Mouse (Mus musculus) regulatory T cell (primary cell): ENCODE data around the gene Slpi.
"Not testable (repeated sequence)": the region's sequence is repeated elsewhere in the genome, so short reads cannot be mapped to it uniquely, and the experiment has no call there.

Experiments used
- in situ Hi-C: fragments of 300-600 bp; cut with MboI, MseI; formaldehyde crosslinking; loops from one replicate; pipeline ENCODE4 v1.15.1; 2025; ENCODE audit warnings: high pct_unique_total_duplicates

Slpi gene

DNA sequence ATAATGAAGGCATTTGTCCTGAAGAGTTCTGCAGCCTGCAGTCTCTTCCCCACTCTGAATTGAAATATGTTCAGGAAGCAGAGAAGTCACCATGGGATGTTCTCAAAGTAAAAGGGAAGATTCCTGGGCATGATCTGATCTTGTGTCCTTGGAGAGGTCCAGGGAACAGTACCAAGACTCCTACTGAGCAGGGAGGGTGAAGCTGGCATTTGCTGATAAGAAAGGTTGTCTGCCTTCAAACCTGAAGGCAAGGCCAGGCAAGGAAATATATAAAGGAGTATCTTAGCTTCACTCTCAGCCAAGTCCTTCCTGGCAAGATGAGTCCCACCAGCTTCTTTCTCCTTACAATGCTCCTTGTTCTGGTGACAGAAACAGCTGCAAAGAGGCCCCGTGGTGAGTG, 72.4 kb downstream of the Slpi start, which contains the start of gene Svs6:
Gene Svs6 (plus strand): TSS at position 301 of the 400 bp plus-strand sequence.
- in situ Hi-C loops, result not testable (repeated sequence)

DNA sequence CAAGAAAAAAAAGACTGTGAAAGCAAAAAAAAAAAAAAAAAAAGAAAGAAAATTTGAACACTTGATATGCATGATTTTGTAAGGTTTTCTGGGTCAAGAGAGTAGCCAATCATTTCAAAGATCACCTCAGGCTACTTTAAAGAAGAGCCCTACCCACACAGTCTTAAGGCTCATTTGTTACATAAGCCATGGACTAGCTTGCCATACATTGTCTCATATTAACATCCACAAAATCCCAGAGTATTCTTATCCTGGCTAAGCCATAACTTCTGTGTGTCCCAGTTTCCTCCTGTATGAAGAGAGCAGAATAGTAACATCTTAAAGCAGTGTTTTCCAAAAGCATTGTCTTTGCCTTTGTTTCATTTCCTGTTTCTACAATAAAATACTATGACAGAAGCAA, 73.4 kb downstream of the Slpi start:
- in situ Hi-C loops, result not testable (repeated sequence)

DNA sequence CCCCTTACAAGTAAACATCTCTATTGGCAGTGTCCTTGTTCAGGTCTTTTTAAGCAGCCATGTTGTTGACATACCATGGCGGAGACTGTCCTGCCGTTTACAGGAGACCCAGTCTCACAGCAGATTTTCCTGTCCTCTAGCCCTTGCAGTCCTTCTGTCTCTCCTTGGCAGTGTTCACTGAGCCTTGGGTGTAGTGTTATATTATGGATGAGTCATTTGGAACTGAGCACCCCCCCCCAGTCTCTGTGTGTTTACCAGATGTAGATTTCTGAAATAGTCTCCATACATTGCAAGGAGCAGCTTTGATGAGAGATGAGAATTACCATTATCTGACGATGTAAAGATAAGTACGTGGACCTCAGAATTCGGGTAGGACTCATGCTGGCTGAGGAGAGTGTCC, 76.3 kb downstream of the Slpi start:
- in situ Hi-C loops, result no loop called here
